Mouse (Mus musculus): ENCODE measurements at regions not wholly inside any gene's neighbourhood (a gene's known extent, or its start where the extent isn't known, plus 50 kb on each side); places are given as distances from the start of the nearest gene placed in this dataset.
A peak's percentile ranks its signal among the peaks of the same experiment; 100 is the strongest.

DNA sequence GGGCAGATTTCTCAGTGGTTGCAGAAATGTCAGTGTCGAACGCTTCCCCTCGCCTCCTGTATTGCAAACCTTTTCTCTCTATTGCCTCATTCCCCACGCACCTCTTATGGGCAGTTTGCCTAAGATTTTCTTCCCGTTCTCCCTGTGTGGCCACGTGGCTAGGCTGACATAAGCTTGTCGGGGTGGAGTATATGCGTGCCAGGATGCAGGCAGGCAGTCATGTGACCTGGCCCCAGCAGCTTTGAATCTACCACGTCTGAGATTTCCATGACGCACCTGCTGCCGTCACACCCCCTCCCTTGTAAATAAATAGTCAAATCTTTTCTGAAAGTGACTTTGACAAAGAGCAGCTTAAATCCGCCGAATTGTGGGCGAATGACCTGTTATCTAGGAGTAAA, 147.1 kb upstream of the Jade1 start:
- H3K9ac ChIP-seq = no peak overlapping the region

DNA sequence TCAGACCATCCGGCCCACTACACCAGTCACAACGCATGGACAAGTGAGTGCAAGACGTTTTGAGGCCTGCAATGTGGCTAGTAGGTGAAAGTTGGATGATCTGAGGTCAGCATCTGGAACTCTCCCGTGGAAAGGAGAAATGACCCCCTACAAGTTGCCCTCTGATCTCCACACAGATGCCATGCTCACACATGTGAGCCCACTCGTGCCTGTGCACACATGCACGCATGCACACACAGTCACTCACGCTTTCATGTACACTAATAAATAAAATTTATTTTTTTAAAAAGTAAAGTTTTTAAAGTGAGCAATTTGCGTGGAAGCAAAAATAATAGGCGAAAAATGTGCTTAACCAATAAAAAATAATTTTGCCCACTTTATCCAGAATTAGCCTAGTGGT, 147.5 kb upstream of the Jade1 start:
- Histone ChIP-seq H3K27me3 (replicated peaks) (peaks cover 5% of the 10 kb centered on the region), H3K36me3 (no peaks in the 10 kb centered on the region), H3K4me1 (0 out of 2 replicates have a peak, but pooled peaks cover 3% of the 10 kb centered on the region), H3K27ac (no peak overlapping the region), H3K9me3 (replicated peaks) (no peaks in the 10 kb centered on the region), H3K4me3 (no peak overlapping the region), H3K4me2 (0 out of 2 replicates have a peak overlapping the region, but pooled peaks have one; percentile 49), H3K9ac (no peak overlapping the region)
- 67% methylated on average over 9 of the region's 9 CpGs for WGBS (ENCODE audit: insufficient replicate concordance)
- no peak for ATAC-seq

More for the DNA sequence above, 147.1 kb upstream of the Jade1 start:
- 0 out of 2 replicates have a peak, but pooled peaks have one; percentile 37 for ATAC-seq
- 7% methylated on average over 14 of the region's 14 CpGs for WGBS (ENCODE audit: insufficient replicate concordance)
- Histone ChIP-seq H3K4me2 (peak overlapping the region; percentile 49), H3K4me3 (peak overlapping the region; percentile 12), H3K27me3 (replicated peaks) (peaks cover 5% of the 10 kb centered on the region), H3K9me3 (replicated peaks) (no peaks in the 10 kb centered on the region), H3K27ac (no peak overlapping the region), H3K4me1 (0 out of 2 replicates have a peak, but pooled peaks cover 3% of the 10 kb centered on the region), H3K36me3 (no peaks in the 10 kb centered on the region)

DNA sequence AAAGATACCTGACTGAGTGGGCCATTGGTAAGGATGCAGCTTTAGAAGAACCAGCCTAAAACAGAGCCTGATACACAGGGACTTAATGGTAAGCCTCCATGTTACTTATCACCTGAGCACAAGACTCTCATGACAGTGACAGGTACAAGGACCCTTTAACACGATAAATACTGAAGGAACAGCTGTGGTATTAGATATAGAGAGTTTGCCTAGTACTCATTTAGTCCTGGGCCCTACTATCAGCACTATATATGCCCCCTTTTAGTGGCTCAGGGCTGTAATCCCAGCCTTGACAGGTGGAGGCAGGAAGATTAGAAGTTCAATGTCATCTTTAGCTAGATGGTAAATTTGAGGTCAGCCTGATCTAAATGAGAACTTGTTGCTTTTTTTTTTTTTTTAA, 148.0 kb upstream of the Jade1 start:
- Histone ChIP-seq H3K4me1 (0 out of 2 replicates have a peak, but pooled peaks cover 3% of the 10 kb centered on the region), H3K4me3 (no peak overlapping the region), H3K27ac (no peak overlapping the region), H3K27me3 (replicated peaks) (peaks cover 5% of the 10 kb centered on the region), H3K36me3 (no peaks in the 10 kb centered on the region), H3K9ac (no peak overlapping the region), H3K9me3 (replicated peaks) (no peaks in the 10 kb centered on the region), H3K4me2 (no peak overlapping the region)
- 56% methylated on average over 1 of the region's 1 CpGs for WGBS (ENCODE audit: insufficient replicate concordance)
- no peak for ATAC-seq

DNA sequence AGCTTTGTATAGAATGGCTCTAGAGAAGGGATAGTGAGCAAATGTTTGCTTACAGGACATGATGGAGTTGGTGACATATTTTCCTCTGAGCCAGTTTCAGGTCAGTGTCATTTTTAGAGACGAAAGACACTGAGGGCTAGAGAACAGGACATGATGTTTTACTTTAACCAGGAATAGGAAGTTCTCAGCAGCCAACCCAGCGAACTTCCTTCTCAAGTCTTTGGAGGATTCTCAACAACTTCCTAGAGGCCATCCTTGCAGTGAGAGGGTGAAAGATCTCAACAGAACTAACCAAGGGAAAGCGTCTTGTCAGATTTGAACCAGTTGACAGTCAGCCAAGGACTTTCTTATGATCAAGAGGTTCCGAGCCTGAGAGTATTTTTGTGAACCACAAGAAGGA, 153.7 kb upstream of the Jade1 start:
- no peak overlapping the region for H3K9ac ChIP-seq
- ATAC-seq = no peak
- H3K4me3 ChIP-seq = no peak overlapping the region
- H3K27me3 ChIP-seq (replicated peaks) = no peaks in the 10 kb centered on the region
- H3K4me1 ChIP-seq = no peaks in the 10 kb centered on the region
- H3K9me3 ChIP-seq (replicated peaks) = no peaks in the 10 kb centered on the region
- H3K4me2 ChIP-seq = no peak overlapping the region
- no peaks in the 10 kb centered on the region for H3K36me3 ChIP-seq
- WGBS (ENCODE audit: insufficient replicate concordance) = 50% methylated on average over 4 of the region's 4 CpGs
- H3K27ac ChIP-seq = no peak overlapping the region

DNA sequence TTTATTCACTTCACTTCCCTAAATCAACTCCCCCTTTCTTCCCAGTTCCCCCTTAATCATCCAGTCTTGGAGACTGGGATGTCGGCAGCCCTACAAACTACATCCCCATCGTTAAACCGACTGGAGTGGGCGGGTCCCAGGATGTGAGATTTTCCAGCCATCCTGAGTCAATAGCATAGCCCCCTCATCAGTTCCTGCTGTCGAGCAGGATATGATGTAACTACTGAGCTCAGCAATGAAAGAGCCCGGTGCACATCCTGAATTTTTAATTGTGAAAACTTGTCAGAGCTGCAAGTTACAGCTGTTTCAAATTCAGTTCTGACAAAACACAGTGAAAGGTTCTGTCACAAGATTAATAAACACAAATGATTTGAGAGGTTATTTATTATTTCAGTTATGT, 165.7 kb upstream of the Jade1 start:
- Histone ChIP-seq H3K9me3 (replicated peaks) (no peaks in the 10 kb centered on the region), H3K4me1 (no peaks in the 10 kb centered on the region), H3K27me3 (replicated peaks) (no peaks in the 10 kb centered on the region), H3K27ac (no peak overlapping the region), H3K4me2 (no peak overlapping the region), H3K9ac (no peak overlapping the region), H3K36me3 (no peaks in the 10 kb centered on the region), H3K4me3 (no peak overlapping the region)
- 38% methylated on average over 6 of the region's 6 CpGs for WGBS (ENCODE audit: insufficient replicate concordance)
- ATAC-seq = no peak

DNA sequence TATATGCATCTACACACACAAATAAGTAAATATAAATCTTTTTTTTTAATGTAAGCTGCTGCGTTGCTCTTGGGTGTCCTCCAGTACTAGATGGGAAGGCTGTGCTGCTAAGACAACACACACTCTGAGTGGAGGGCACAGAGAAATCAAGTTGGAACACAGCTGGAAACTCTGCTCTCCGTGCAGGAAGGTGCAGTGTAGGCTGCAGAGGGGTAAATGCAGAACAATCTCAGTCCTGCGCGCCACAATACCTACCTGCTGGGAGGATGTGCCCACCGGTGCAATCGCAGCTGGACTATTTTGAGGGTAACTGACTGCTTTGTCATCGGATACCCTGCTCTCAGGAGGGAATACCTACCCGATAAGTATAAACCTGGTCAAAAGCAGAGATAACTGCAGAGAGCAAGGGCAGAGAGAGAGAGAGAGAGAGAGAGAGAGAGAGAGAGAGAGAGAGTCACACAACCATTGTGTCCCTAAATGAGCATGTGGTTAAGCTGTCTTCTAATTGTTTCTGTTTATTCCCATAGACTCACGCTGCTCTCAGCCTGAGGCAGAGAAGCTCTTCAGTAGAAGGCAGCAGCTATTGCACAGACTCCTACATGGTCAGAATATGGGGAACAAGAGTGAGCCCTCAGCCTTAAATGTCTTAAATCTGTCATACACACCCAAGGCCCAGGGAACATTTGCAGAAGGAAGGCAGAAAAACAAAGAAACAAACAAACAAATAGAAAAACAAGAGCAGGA, 167.9 kb upstream of the Jade1 start:
- 75% methylated on average over 9 of the region's 9 CpGs for WGBS (ENCODE audit: insufficient replicate concordance)
- no peak overlapping the region for H3K4me2 ChIP-seq

DNA sequence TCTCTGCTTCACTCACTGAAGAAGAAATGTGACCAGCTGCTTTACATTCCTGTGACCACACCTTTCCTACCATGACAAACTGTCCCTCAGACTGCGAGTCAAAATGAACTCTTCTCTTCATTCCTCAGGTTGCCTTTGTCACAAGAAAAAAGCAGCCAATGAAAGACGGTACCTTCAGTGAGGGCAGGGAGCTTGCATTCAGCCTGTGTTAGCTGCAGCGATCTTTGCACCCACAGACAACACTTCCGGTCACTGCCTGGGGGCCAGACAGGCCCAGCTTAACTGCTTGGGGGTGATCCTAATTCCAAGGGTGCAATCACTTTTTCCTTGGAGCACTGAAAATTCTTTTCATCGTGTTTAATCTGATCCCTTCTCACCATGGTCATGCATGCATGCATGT, 169.2 kb upstream of the Jade1 start:
- no peak overlapping the region for H3K27ac ChIP-seq
- no peak overlapping the region for H3K9ac ChIP-seq
- H3K4me1 ChIP-seq = no peaks in the 10 kb centered on the region
- H3K36me3 ChIP-seq = no peaks in the 10 kb centered on the region
- 53% methylated on average over 5 of the region's 5 CpGs for WGBS (ENCODE audit: insufficient replicate concordance)
- H3K4me2 ChIP-seq = no peak overlapping the region
- ATAC-seq = no peak
- H3K27me3 ChIP-seq (replicated peaks) = no peaks in the 10 kb centered on the region
- H3K9me3 ChIP-seq (replicated peaks) = no peaks in the 10 kb centered on the region
- no peak overlapping the region for H3K4me3 ChIP-seq

More for the DNA sequence above, 167.9 kb upstream of the Jade1 start:
- ATAC-seq = no peak
- Histone ChIP-seq H3K4me3 (no peak overlapping the region), H3K9ac (no peak overlapping the region), H3K27ac (no peak overlapping the region), H3K27me3 (replicated peaks) (no peaks in the 10 kb centered on the region), H3K4me1 (no peaks in the 10 kb centered on the region), H3K36me3 (no peaks in the 10 kb centered on the region), H3K9me3 (replicated peaks) (no peaks in the 10 kb centered on the region)

DNA sequence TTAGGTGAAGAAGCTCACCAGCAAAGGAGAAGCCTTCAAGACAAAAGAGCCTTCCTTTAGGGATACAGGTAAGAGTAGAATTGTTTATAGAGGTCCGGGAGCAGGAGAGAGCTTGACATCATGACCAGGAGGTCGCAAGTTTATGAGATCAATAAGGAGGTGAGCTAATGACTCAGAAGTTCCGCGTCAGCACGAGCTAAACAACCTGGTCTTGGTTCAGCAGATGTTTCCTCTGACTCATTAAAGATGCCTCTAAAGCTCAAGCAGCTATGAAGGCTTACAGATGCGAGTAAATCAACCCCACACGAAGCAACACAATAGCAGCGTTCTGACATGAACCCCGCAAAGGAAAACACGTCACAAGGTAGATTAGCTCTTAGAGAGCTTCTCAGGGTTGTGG, 171.1 kb upstream of the Jade1 start:
- H3K9me3 ChIP-seq (replicated peaks) = no peaks in the 10 kb centered on the region
- no peaks in the 10 kb centered on the region for H3K36me3 ChIP-seq
- no peak overlapping the region for H3K9ac ChIP-seq
- no peak overlapping the region for H3K4me2 ChIP-seq
- WGBS (ENCODE audit: insufficient replicate concordance) = 63% methylated on average over 10 of the region's 10 CpGs
- H3K27me3 ChIP-seq (replicated peaks) = no peaks in the 10 kb centered on the region
- H3K27ac ChIP-seq = no peak overlapping the region
- no peak overlapping the region for H3K4me3 ChIP-seq
- H3K4me1 ChIP-seq = no peaks in the 10 kb centered on the region
- no peak for ATAC-seq

DNA sequence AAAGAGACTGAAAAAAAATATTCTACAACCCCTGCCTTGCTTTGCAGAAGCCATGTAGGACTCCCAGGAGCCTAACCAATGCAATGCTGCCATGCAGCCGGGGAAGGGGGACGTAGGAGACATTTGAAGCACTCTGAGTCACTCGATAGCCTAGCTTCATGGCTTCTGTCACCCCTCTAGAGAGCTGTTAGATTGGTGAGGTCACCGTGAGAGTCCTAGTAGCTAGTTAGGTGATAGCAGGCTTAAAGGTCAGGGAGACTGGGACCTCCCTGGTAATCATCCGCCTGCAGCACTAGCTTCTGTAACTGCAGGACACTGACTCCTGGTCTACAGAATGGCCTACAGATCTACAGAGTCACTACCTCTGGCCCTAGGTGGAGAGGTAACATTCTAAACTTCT, 177.0 kb upstream of the Jade1 start:
- WGBS (ENCODE audit: insufficient replicate concordance) = 76% methylated on average over 5 of the region's 5 CpGs
- H3K9me3 ChIP-seq (replicated peaks) = no peaks in the 10 kb centered on the region
- H3K27me3 ChIP-seq (replicated peaks) = no peaks in the 10 kb centered on the region; the same call in 1 of the 2 replicates
- no peak overlapping the region for H3K9ac ChIP-seq
- H3K4me3 ChIP-seq = no peak overlapping the region
- no peaks in the 10 kb centered on the region for H3K4me1 ChIP-seq
- H3K27ac ChIP-seq = no peak overlapping the region
- H3K36me3 ChIP-seq = no peaks in the 10 kb centered on the region
- no peak overlapping the region for H3K4me2 ChIP-seq
- no peak for ATAC-seq

DNA sequence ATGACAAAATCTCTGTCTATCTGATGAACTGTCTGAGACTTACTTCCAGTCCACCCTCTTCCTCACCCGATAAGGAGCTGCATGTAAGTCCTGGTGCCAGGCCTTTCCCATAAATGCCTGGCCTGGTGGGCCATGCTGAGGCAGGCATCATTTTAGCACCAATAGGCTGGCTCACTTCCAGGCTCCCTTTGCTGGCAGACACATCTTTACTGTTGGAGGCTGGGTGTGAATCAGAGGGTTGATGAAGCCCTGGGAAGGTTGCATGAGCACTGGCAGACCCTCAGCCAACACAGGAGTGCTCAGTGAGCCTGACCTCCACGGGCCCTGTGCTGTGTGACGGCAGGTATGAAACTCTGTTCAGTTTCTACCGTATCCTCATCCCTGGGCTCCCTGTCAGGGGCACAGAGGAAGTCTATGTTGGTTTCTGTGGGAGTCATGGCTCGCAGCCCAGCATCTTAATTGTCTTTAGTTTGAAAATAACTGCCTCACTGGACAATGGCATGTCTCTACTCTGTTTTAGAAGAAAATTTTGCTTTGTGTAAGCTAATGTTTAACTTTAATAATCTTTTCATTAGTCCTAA, 177.6 kb upstream of the Jade1 start:
- Histone ChIP-seq H3K4me2 (no peak overlapping the region), H3K27me3 (replicated peaks) (no peaks in the 10 kb centered on the region; the same call in 1 of the 2 replicates), H3K4me3 (no peak overlapping the region), H3K4me1 (no peaks in the 10 kb centered on the region), H3K9me3 (replicated peaks) (no peaks in the 10 kb centered on the region), H3K36me3 (no peaks in the 10 kb centered on the region), H3K9ac (no peak overlapping the region), H3K27ac (no peak overlapping the region)
- 65% methylated on average over 5 of the region's 5 CpGs for WGBS (ENCODE audit: insufficient replicate concordance)
- no peak for ATAC-seq

DNA sequence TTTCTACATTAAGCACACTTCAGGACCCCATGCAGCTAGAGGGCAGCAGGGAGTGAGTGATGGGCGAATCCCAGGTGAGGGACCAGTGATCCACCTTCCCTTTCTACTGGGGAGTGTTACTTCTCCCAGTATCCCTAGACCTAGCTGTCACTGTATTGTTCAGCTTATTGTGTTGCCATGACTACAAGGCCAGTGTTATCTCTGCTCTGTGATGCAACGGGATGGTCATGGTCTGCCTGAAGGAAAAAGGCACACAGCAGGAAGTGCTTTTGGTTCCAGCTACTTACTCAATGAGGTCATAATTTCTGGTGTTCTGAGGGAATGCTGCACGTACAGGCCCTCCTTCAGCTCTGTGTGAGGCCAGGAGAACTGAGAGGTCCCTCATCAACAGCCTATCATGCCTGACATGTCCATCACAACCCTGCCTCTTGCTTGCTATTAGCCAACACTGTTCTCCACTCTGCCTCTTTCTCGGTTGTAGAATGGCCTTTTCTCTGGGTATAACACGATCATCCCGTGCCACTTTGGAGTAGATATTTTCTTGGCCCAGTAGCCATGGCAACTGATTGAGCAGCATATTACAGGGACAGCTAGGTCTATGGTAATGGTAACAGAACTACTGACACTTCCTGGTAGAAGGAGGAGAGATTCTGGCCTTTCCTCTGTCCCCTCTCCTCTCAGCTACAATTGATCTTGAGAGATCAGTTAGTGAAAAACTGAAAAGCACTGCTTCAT, 178.5 kb upstream of the Jade1 start:
- no peaks in the 10 kb centered on the region; the same call in 1 of the 2 replicates for H3K27me3 ChIP-seq (replicated peaks)
- H3K4me3 ChIP-seq = no peak overlapping the region
- H3K9ac ChIP-seq = no peak overlapping the region
- no peaks in the 10 kb centered on the region for H3K4me1 ChIP-seq
- H3K36me3 ChIP-seq = no peaks in the 10 kb centered on the region
- H3K9me3 ChIP-seq (replicated peaks) = no peaks in the 10 kb centered on the region
- H3K27ac ChIP-seq = no peak overlapping the region
- WGBS (ENCODE audit: insufficient replicate concordance) = 49% methylated on average over 6 of the region's 6 CpGs
- no peak for ATAC-seq
- H3K4me2 ChIP-seq = no peak overlapping the region

DNA sequence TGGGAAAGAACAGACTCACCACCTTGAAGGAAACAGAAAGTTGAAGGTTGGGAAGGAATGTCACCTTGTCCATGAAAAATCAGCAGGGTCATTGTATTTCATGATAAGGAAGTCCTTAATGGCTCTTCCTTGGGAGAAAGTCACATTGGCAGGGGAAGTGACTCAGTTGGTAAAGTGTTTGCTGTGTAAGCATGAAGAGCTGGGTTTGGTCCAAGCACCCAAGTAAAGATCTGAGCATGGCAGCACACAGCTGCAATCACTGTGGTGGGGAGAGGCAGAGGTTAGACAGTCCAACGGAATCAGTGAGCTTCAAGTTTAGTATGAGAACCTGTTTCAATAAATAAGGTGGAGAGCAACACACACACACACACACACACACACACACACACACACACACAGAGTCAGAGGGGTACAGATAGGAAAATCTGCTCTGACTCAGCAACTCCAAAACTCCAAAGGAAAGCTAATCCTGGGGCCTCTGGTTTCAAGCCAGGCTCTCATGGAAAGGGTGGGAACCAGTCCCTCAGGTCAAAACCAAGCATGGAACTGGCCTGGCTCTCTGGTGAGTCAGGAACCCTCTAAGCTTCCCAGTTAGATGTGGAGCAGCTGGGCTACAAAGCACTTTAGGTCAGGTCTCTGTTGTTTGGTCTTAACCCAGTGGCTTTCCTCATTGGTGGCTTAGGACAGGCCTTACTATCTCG, 180.2 kb upstream of the Jade1 start:
- no peak for ATAC-seq
- no peak overlapping the region for H3K4me2 ChIP-seq
- 69% methylated on average over 2 of the region's 2 CpGs for WGBS (ENCODE audit: insufficient replicate concordance)

More for the DNA sequence above, 180.2 kb upstream of the Jade1 start:
- H3K27ac ChIP-seq = no peak overlapping the region
- no peaks in the 10 kb centered on the region for H3K9me3 ChIP-seq (replicated peaks)
- H3K4me3 ChIP-seq = no peak overlapping the region
- H3K9ac ChIP-seq = no peak overlapping the region
- no peaks in the 10 kb centered on the region; the same call in 1 of the 2 replicates for H3K27me3 ChIP-seq (replicated peaks)
- H3K4me1 ChIP-seq = no peaks in the 10 kb centered on the region
- no peaks in the 10 kb centered on the region for H3K36me3 ChIP-seq

Measured in liver, embryonic 12.5 days (tissue).